Mouse (Mus musculus) forebrain, embryonic 11.5 days (tissue): ENCODE measurements at regions not wholly inside any gene's neighbourhood (a gene's known extent, or its start where the extent isn't known, plus 50 kb on each side); places are given as distances from the start of the nearest gene placed in this dataset.

Source experiments
- ATAC-seq: fragments of 200-750 bp; cut with Nextera tagmentation; replicated peaks from 2 replicates; pipeline ENCODE4 v1.8.0; 2017; ENCODE audit warnings: moderate TSS enrichment; ENCODE audit not compliant: low FRiP score
- DNase-seq: peaks from one replicate; pipeline ENCODE4 v3.0.0-alpha.2; 2017; ENCODE audit warnings: low spot score
- H3K27ac ChIP-seq: fragments of 300-500 bp; sonication (generic); 2 replicates; pipeline ENCODE4 v1.5.1; 2014; ENCODE audit warnings: low read depth, low read length
- H3K27me3 ChIP-seq: fragments of 300-500 bp; sonication (generic); 2 replicates; pipeline ENCODE4 v1.6.1; 2014; ENCODE audit warnings: mild to moderate bottlenecking, low read length, mixed read lengths; ENCODE audit not compliant: control insufficient read depth, insufficient read depth
- H3K36me3 ChIP-seq: fragments of 300-500 bp; sonication (generic); 2 replicates; pipeline ENCODE4 v1.6.1; 2014; ENCODE audit warnings: mild to moderate bottlenecking, low read length, moderate library complexity, mixed read lengths; ENCODE audit not compliant: control insufficient read depth, insufficient read depth
- H3K4me1 ChIP-seq: fragments of 300-500 bp; sonication (generic); replicated peaks from 2 replicates; pipeline ENCODE4 v1.6.1; 2014; ENCODE audit warnings: low read length, mixed read lengths; ENCODE audit not compliant: control insufficient read depth, insufficient read depth
- H3K4me2 ChIP-seq: fragments of 300-500 bp; sonication (generic); 2 replicates; pipeline ENCODE4 v1.6.1; 2014; ENCODE audit warnings: low read depth, mild to moderate bottlenecking, low read length, moderate library complexity, mixed read lengths; ENCODE audit not compliant: severe bottlenecking
- H3K4me3 ChIP-seq: fragments of 300-500 bp; sonication (generic); 2 replicates; pipeline ENCODE4 v1.5.1; 2014; ENCODE audit warnings: low read depth, low read length
- H3K9ac ChIP-seq: fragments of 300-500 bp; sonication (generic); 2 replicates; pipeline ENCODE4 v1.6.1; 2014; ENCODE audit warnings: low read length
- H3K9me3 ChIP-seq: fragments of 300-500 bp; sonication (generic); 2 replicates; pipeline ENCODE4 v1.6.1; 2016; ENCODE audit warnings: low read length, mixed read lengths; ENCODE audit not compliant: control insufficient read depth
- WGBS: fragments of 180-500 bp; shearing (Covaris S2); extraction: QIAGEN DNeasy Blood & Tissue Kit; methylation state at CpG from one replicate; pipeline ENCODE4 v1.1.7; 2014; 5-methylcytosine and 5-hydroxymethylcytosine counted together

- no peaks in the 10 kb centered on the region for H3K27me3 ChIP-seq
- no peak overlapping the region for H3K27ac ChIP-seq
- no peaks in the 10 kb centered on the region for H3K36me3 ChIP-seq
- no peak for ATAC-seq
- H3K4me1 ChIP-seq, result no peaks in the 10 kb centered on the region
- no peak for DNase-seq
- H3K4me3 ChIP-seq, result no peak overlapping the region
- H3K4me2 ChIP-seq, result no peak overlapping the region
- H3K9ac ChIP-seq, result no peak overlapping the region
- no peaks in the 10 kb centered on the region for H3K9me3 ChIP-seq
Measured at GRCm38 (mm10) chr3:60324969-60325368, 147.7 kb upstream of the Mbnl1 start.

- DNase-seq, result no peak
Measured at GRCm38 (mm10) chr3:60332460-60332859, 140.2 kb upstream of the Mbnl1 start.

GRCm38 (mm10) chr3:60333669-60334068, 139.0 kb upstream of the Mbnl1 start:
- DNase-seq, result no peak
- no peak overlapping the region for H3K4me3 ChIP-seq
- no peaks in the 10 kb centered on the region for H3K4me1 ChIP-seq
- ATAC-seq, result no peak
- no peaks in the 10 kb centered on the region for H3K9me3 ChIP-seq
- H3K36me3 ChIP-seq, result no peaks in the 10 kb centered on the region
- no peak overlapping the region for H3K4me2 ChIP-seq
- H3K27ac ChIP-seq, result no peak overlapping the region
- H3K9ac ChIP-seq, result no peak overlapping the region
- H3K27me3 ChIP-seq, result no peaks in the 10 kb centered on the region
- WGBS, result 88% methylated on average over 2 of the region's 2 CpGs

More at GRCm38 (mm10) chr3:60332460-60332859, 140.2 kb upstream of the Mbnl1 start:
- Histone ChIP-seq H3K4me3 (no peak overlapping the region), H3K4me1 (no peaks in the 10 kb centered on the region), H3K9ac (no peak overlapping the region), H3K27me3 (no peaks in the 10 kb centered on the region), H3K36me3 (no peaks in the 10 kb centered on the region), H3K9me3 (no peaks in the 10 kb centered on the region), H3K27ac (no peak overlapping the region), H3K4me2 (no peak overlapping the region)
- no peak for ATAC-seq

GRCm38 (mm10) chr3:60334133-60334532, 138.5 kb upstream of the Mbnl1 start:
- H3K4me2 ChIP-seq, result no peak overlapping the region
- H3K9ac ChIP-seq, result no peak overlapping the region
- no peak overlapping the region for H3K4me3 ChIP-seq
- WGBS, result 90% methylated on average over 2 of the region's 2 CpGs
- no peaks in the 10 kb centered on the region for H3K4me1 ChIP-seq
- no peak overlapping the region for H3K27ac ChIP-seq
- ATAC-seq (no peak), DNase-seq (no peak)
- no peaks in the 10 kb centered on the region for H3K27me3 ChIP-seq
- H3K36me3 ChIP-seq, result no peaks in the 10 kb centered on the region
- H3K9me3 ChIP-seq, result no peaks in the 10 kb centered on the region

GRCm38 (mm10) chr3:60346390-60346789, 126.2 kb upstream of the Mbnl1 start:
- DNase-seq (no peak), ATAC-seq (no peak)
- H3K27me3 ChIP-seq, result no peaks in the 10 kb centered on the region
- H3K4me2 ChIP-seq, result no peak overlapping the region
- H3K9ac ChIP-seq, result no peak overlapping the region
- H3K4me3 ChIP-seq, result no peak overlapping the region
- no peak overlapping the region for H3K27ac ChIP-seq
- H3K9me3 ChIP-seq, result no peaks in the 10 kb centered on the region
- no peaks in the 10 kb centered on the region for H3K4me1 ChIP-seq
- H3K36me3 ChIP-seq, result no peaks in the 10 kb centered on the region

GRCm38 (mm10) chr3:60347049-60347448, 125.6 kb upstream of the Mbnl1 start:
- no peak for DNase-seq
- no peak overlapping the region for H3K4me2 ChIP-seq
- no peak overlapping the region for H3K9ac ChIP-seq
- H3K9me3 ChIP-seq, result no peaks in the 10 kb centered on the region
- H3K27me3 ChIP-seq, result no peaks in the 10 kb centered on the region
- 74% methylated on average over 1 of the region's 1 CpGs for WGBS
- H3K4me3 ChIP-seq, result no peak overlapping the region
- no peaks in the 10 kb centered on the region for H3K36me3 ChIP-seq
- no peak overlapping the region for H3K27ac ChIP-seq
- no peaks in the 10 kb centered on the region for H3K4me1 ChIP-seq
- no peak for ATAC-seq

GRCm38 (mm10) chr3:60371176-60371965, 101.3 kb upstream of the Mbnl1 start:
- no peak overlapping the region for H3K4me3 ChIP-seq
- no peak for DNase-seq
- no peaks in the 10 kb centered on the region for H3K4me1 ChIP-seq
- no peaks in the 10 kb centered on the region for H3K36me3 ChIP-seq
- no peaks in the 10 kb centered on the region for H3K27me3 ChIP-seq
- no peak overlapping the region for H3K9ac ChIP-seq
- H3K4me2 ChIP-seq, result no peak overlapping the region
- H3K9me3 ChIP-seq, result no peaks in the 10 kb centered on the region
- 93% methylated on average over 2 of the region's 2 CpGs for WGBS
- H3K27ac ChIP-seq, result no peak overlapping the region
- no peak for ATAC-seq

GRCm38 (mm10) chr3:60373662-60374061, 99.0 kb upstream of the Mbnl1 start:
- H3K4me1 ChIP-seq, result no peaks in the 10 kb centered on the region
- no peaks in the 10 kb centered on the region for H3K27me3 ChIP-seq
- H3K9ac ChIP-seq, result no peak overlapping the region
- no peaks in the 10 kb centered on the region for H3K36me3 ChIP-seq
- no peak overlapping the region for H3K4me3 ChIP-seq
- 87% methylated on average over 1 of the region's 1 CpGs for WGBS
- H3K9me3 ChIP-seq, result no peaks in the 10 kb centered on the region
- H3K27ac ChIP-seq, result no peak overlapping the region
- DNase-seq (no peak), ATAC-seq (no peak)
- H3K4me2 ChIP-seq, result no peak overlapping the region

GRCm38 (mm10) chr3:60388593-60388992, 84.0 kb upstream of the Mbnl1 start:
- Histone ChIP-seq H3K4me3 (no peak overlapping the region), H3K4me1 (no peaks in the 10 kb centered on the region), H3K9ac (no peak overlapping the region), H3K4me2 (no peak overlapping the region), H3K36me3 (no peaks in the 10 kb centered on the region), H3K27ac (no peak overlapping the region), H3K9me3 (no peaks in the 10 kb centered on the region), H3K27me3 (no peaks in the 10 kb centered on the region)
- WGBS, result 69% methylated on average over 2 of the region's 2 CpGs
- ATAC-seq (no peak), DNase-seq (no peak)
